Mouse (Mus musculus): Measurements from ENCODE around the gene Elovl7. TPM values are rescaled to one million over a fixed set of nuclear protein-coding genes. Genes with fewer than 3 reads are reported as not detected.
A peak's percentile ranks its signal among the peaks of the same experiment; 100 is the strongest.

The Elovl7 gene
- total and polyA plus RNA-seq, 2 experiments from 2014 or later: 1.9 to 2.4 TPM

GRCm38 (mm10) chr13:108284312-108284711, 70.1 kb downstream of the Elovl7 start:
- ATAC-seq (ENCODE audit: low FRiP score) (no peak), DNase-seq (ENCODE audit: low spot score) (no peak)
- no peaks in the 10 kb centered on the region for H3K36me3 ChIP-seq (ENCODE audit: insufficient read depth, low read length)

DNA sequence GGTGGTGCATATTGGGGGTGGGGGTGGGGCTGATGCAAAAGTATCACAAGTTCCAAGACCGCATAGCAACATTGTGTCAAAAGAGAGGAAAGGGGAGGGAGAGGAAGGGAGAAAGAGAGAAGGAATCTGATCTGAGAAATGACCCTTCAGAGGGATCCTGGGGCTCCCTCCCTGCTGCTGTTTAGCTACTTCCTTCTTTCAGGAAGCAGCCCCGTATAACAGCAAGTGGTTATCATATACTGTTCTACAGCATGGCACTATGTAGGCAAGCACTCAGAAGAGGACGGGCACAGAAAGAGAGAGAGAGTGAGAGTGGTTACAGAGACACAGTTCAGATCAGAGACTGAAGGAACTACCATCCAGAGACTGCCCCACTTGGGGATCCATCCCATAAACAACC, 73.7 kb downstream of the Elovl7 start:
- WGBS: 76% methylated on average over 3 of the region's 3 CpGs
- ATAC-seq (ENCODE audit: low FRiP score) (no peak), DNase-seq (ENCODE audit: low spot score) (no peak)
- H3K9me3 ChIP-seq (ENCODE audit: low read length): no peaks in the 10 kb centered on the region
- no peak overlapping the region for H3K4me2 ChIP-seq (ENCODE audit: low read depth, low read length, poor library complexity, severe bottlenecking)
- H3K27ac ChIP-seq (ENCODE audit: low read depth, low read length): no peak overlapping the region
- TF ChIP-seq CTCF (IDR thresholded peaks at IDR 0.05): no peak
- H3K4me3 ChIP-seq (ENCODE audit: low read depth, low read length): no peak overlapping the region
- H3K9ac ChIP-seq (replicated peaks; ENCODE audit: low read length, poor library complexity, severe bottlenecking): no peak overlapping the region
- H3K36me3 ChIP-seq (ENCODE audit: insufficient read depth, low read length): no peaks in the 10 kb centered on the region
- H3K27me3 ChIP-seq (ENCODE audit: insufficient read depth, low read length): no peaks in the 10 kb centered on the region
- no peaks in the 10 kb centered on the region for H3K4me1 ChIP-seq (ENCODE audit: insufficient read depth, low read length)

More at GRCm38 (mm10) chr13:108284312-108284711, 70.1 kb downstream of the Elovl7 start:
- WGBS: 98% methylated on average over 2 of the region's 2 CpGs
- Histone ChIP-seq H3K27me3 (ENCODE audit: insufficient read depth, low read length) (no peaks in the 10 kb centered on the region), H3K9ac (replicated peaks; ENCODE audit: low read length, poor library complexity, severe bottlenecking) (no peak overlapping the region), H3K9me3 (ENCODE audit: low read length) (no peaks in the 10 kb centered on the region), H3K4me3 (ENCODE audit: low read depth, low read length) (no peak overlapping the region), H3K4me1 (ENCODE audit: insufficient read depth, low read length) (no peaks in the 10 kb centered on the region), H3K4me2 (ENCODE audit: low read depth, low read length, poor library complexity, severe bottlenecking) (no peak overlapping the region), H3K27ac (ENCODE audit: low read depth, low read length) (no peak overlapping the region)
- no peak for TF ChIP-seq CTCF (IDR thresholded peaks at IDR 0.05)

DNA sequence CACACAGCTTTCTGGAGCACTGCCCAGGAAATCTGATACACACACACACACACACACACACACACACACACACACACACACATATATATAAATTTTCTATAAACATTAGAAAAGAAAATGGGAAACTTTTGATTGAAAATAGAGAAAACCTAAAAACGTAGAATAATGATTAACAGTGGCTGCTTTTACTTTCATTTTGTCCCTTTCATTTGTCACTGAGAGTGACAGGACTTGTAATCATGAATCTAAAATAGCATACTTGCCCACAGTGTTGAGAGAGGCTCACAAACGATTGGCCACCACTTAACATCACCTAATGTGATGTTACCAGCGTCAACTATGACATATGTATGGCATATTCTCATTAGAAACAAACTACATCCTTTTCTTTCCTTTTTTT, 75.2 kb downstream of the Elovl7 start:
- DNase-seq (ENCODE audit: low spot score) (no peak), ATAC-seq (ENCODE audit: low FRiP score) (no peak)
- Histone ChIP-seq H3K27ac (ENCODE audit: low read depth, low read length) (no peak overlapping the region), H3K36me3 (ENCODE audit: insufficient read depth, low read length) (no peaks in the 10 kb centered on the region), H3K9ac (replicated peaks; ENCODE audit: low read length, poor library complexity, severe bottlenecking) (no peak overlapping the region), H3K4me2 (ENCODE audit: low read depth, low read length, poor library complexity, severe bottlenecking) (no peak overlapping the region), H3K4me3 (ENCODE audit: low read depth, low read length) (no peak overlapping the region), H3K4me1 (ENCODE audit: insufficient read depth, low read length) (no peaks in the 10 kb centered on the region), H3K27me3 (ENCODE audit: insufficient read depth, low read length) (no peaks in the 10 kb centered on the region), H3K9me3 (ENCODE audit: low read length) (no peaks in the 10 kb centered on the region)
- 90% methylated on average over 3 of the region's 3 CpGs for WGBS
- TF ChIP-seq CTCF (IDR thresholded peaks at IDR 0.05): no peak

GRCm38 (mm10) chr13:108290314-108290713, 76.1 kb downstream of the Elovl7 start:
- Histone ChIP-seq H3K4me3 (ENCODE audit: low read depth, low read length) (no peak overlapping the region), H3K9me3 (ENCODE audit: low read length) (no peaks in the 10 kb centered on the region), H3K9ac (replicated peaks; ENCODE audit: low read length, poor library complexity, severe bottlenecking) (no peak overlapping the region), H3K27ac (ENCODE audit: low read depth, low read length) (no peak overlapping the region), H3K27me3 (ENCODE audit: insufficient read depth, low read length) (no peaks in the 10 kb centered on the region), H3K36me3 (ENCODE audit: insufficient read depth, low read length) (no peaks in the 10 kb centered on the region), H3K4me1 (ENCODE audit: insufficient read depth, low read length) (no peaks in the 10 kb centered on the region), H3K4me2 (ENCODE audit: low read depth, low read length, poor library complexity, severe bottlenecking) (no peak overlapping the region)
- DNase-seq (ENCODE audit: low spot score): no peak
- no peak for TF ChIP-seq CTCF (IDR thresholded peaks at IDR 0.05)
- WGBS: 95% methylated on average over 4 of the region's 4 CpGs
- ATAC-seq (ENCODE audit: low FRiP score): no peak

GRCm38 (mm10) chr13:108297350-108298093, 83.3 kb downstream of the Elovl7 start:
- 0 out of 2 replicates have a peak, but pooled peaks have one; percentile 25 for ATAC-seq (ENCODE audit: low FRiP score)
- H3K9ac ChIP-seq (replicated peaks; ENCODE audit: low read length, poor library complexity, severe bottlenecking): no peak overlapping the region

GRCm38 (mm10) chr13:108298241-108298640, 84.0 kb downstream of the Elovl7 start:
- no peak for TF ChIP-seq CTCF (IDR thresholded peaks at IDR 0.05)
- ATAC-seq (ENCODE audit: low FRiP score): no peak
- Histone ChIP-seq H3K9ac (replicated peaks; ENCODE audit: low read length, poor library complexity, severe bottlenecking) (no peak overlapping the region), H3K4me3 (ENCODE audit: low read depth, low read length) (no peak overlapping the region), H3K27me3 (ENCODE audit: insufficient read depth, low read length) (no peaks in the 10 kb centered on the region), H3K9me3 (ENCODE audit: low read length) (no peaks in the 10 kb centered on the region), H3K4me1 (ENCODE audit: insufficient read depth, low read length) (0 out of 2 replicates have a peak, but pooled peaks cover 4% of the 10 kb centered on the region), H3K27ac (ENCODE audit: low read depth, low read length) (no peak overlapping the region), H3K4me2 (ENCODE audit: low read depth, low read length, poor library complexity, severe bottlenecking) (no peak overlapping the region), H3K36me3 (ENCODE audit: insufficient read depth, low read length) (no peaks in the 10 kb centered on the region)
- WGBS: 80% methylated on average over 5 of the region's 5 CpGs
- no peak for DNase-seq (ENCODE audit: low spot score)

More at GRCm38 (mm10) chr13:108297350-108298093, 83.3 kb downstream of the Elovl7 start:
- Histone ChIP-seq H3K4me2 (ENCODE audit: low read depth, low read length, poor library complexity, severe bottlenecking) (peak overlapping the region; percentile 16), H3K9me3 (ENCODE audit: low read length) (no peaks in the 10 kb centered on the region), H3K27ac (ENCODE audit: low read depth, low read length) (no peak overlapping the region), H3K4me1 (ENCODE audit: insufficient read depth, low read length) (0 out of 2 replicates have a peak, but pooled peaks cover 4% of the 10 kb centered on the region), H3K4me3 (ENCODE audit: low read depth, low read length) (no peak overlapping the region), H3K36me3 (ENCODE audit: insufficient read depth, low read length) (no peaks in the 10 kb centered on the region), H3K27me3 (ENCODE audit: insufficient read depth, low read length) (no peaks in the 10 kb centered on the region)
- no peak for TF ChIP-seq CTCF (IDR thresholded peaks at IDR 0.05)
- WGBS: 26% methylated on average over 12 of the region's 12 CpGs
- peak; percentile 51 for DNase-seq (ENCODE audit: low spot score)

Data from midbrain, postnatal 0 days (tissue).